Mouse (Mus musculus) intestine, postnatal 0 days (tissue): ENCODE measurements around the gene Kif26b. TPM values are rescaled to one million over a fixed set of nuclear protein-coding genes. Genes with fewer than 3 reads are reported as not detected.

Experiments
- ATAC-seq: fragments of 200-750 bp; cut with Nextera tagmentation; 2 replicates; pipeline ENCODE4 v1.8.0; 2017; ENCODE audit warnings: mild to moderate bottlenecking, moderate TSS enrichment, moderate library complexity
- H3K27ac ChIP-seq: fragments of 300-500 bp; sonication (generic); 2 replicates; pipeline ENCODE4 v1.5.1; 2014; ENCODE audit warnings: mild to moderate bottlenecking, low read depth, low read length, moderate library complexity
- H3K27me3 ChIP-seq: fragments of 300-500 bp; sonication (generic); replicated peaks from 2 replicates; pipeline ENCODE4 v1.6.1; 2014; ENCODE audit warnings: low read length, mixed read lengths; ENCODE audit not compliant: control insufficient read depth, insufficient read depth
- H3K36me3 ChIP-seq: fragments of 300-500 bp; sonication (generic); 2 replicates; pipeline ENCODE4 v1.6.1; 2014; ENCODE audit warnings: mild to moderate bottlenecking, moderate library complexity; ENCODE audit not compliant: control insufficient read depth, insufficient read depth
- H3K4me1 ChIP-seq: fragments of 300-500 bp; sonication (generic); replicated peaks from 2 replicates; pipeline ENCODE4 v1.6.1; 2014; ENCODE audit warnings: antibody characterized with exemption, low read length, mixed read lengths; ENCODE audit not compliant: control insufficient read depth, insufficient read depth
- H3K4me2 ChIP-seq: fragments of 300-500 bp; sonication (generic); replicated peaks from 2 replicates; pipeline ENCODE4 v1.6.1; 2014; ENCODE audit warnings: low read depth, mild to moderate bottlenecking, moderate library complexity
- H3K4me3 ChIP-seq: fragments of 300-500 bp; sonication (generic); 2 replicates; pipeline ENCODE4 v1.5.1; 2014; ENCODE audit warnings: low read depth, low read length
- H3K9ac ChIP-seq: fragments of 300-500 bp; sonication (generic); 2 replicates; pipeline ENCODE4 v1.6.1; 2014; ENCODE audit warnings: mild to moderate bottlenecking, low read depth, low read length
- H3K9me3 ChIP-seq: fragments of 300-500 bp; sonication (generic); 2 replicates; pipeline ENCODE4 v1.6.1; 2016; ENCODE audit warnings: mixed run types; ENCODE audit not compliant: control insufficient read depth
- CTCF ChIP-seq: sonication (generic); IDR thresholded peaks from 2 replicates; pipeline ENCODE4 v1.5.1; 2016; ENCODE audit warnings: low read depth, mild to moderate bottlenecking, control low read depth, antibody characterized with exemption, moderate library complexity
- WGBS: fragments of 180-500 bp; shearing (Covaris S2); extraction: QIAGEN DNeasy Blood & Tissue Kit; methylation state at CpG from one replicate; pipeline ENCODE4 v1.1.7; 2014; 5-methylcytosine and 5-hydroxymethylcytosine counted together
- polyA plus RNA-seq: library from polyadenylated mRNA; unstranded; fragments of >200 nt; fragmentation: Nextera tagmentation; extraction: Ambion mirVana; gene quantifications from 2 replicates; pipeline ENCODE4 v1.2.1, GENCODE M21; 2015

Kif26b gene
- polyA plus RNA-seq, 1 experiment from 2014 or later = 0.57 TPM

- ATAC-seq = no peak
- no peak overlapping the region for H3K4me3 ChIP-seq
- no peaks in the 10 kb centered on the region for H3K4me1 ChIP-seq
- H3K9me3 ChIP-seq = no peaks in the 10 kb centered on the region
- no peak overlapping the region for H3K27ac ChIP-seq
- H3K36me3 ChIP-seq = no peaks in the 10 kb centered on the region
- H3K9ac ChIP-seq = no peak overlapping the region
- WGBS = 33% methylated on average over 7 of the region's 8 CpGs
- H3K4me2 ChIP-seq = no peak overlapping the region
- no peak for TF ChIP-seq CTCF
- H3K27me3 ChIP-seq = no peaks in the 10 kb centered on the region
Observed at GRCm38 (mm10) chr1:178513954-178514353, 15.0 kb upstream of the Kif26b start.

GRCm38 (mm10) chr1:178515839-178516238 lies 13.1 kb upstream of the Kif26b start:
- 81% methylated on average over 2 of the region's 2 CpGs for WGBS
- TF ChIP-seq CTCF = no peak

GRCm38 (mm10) chr1:178522389-178522788 lies 6.5 kb upstream of the Kif26b start:
- H3K27me3 ChIP-seq = 0 out of 2 replicates have a peak, but pooled peaks cover 3% of the 10 kb centered on the region

More at GRCm38 (mm10) chr1:178515839-178516238, 13.1 kb upstream of the Kif26b start:
- H3K4me2 ChIP-seq = no peak overlapping the region
- H3K9me3 ChIP-seq = no peaks in the 10 kb centered on the region
- H3K27me3 ChIP-seq = no peaks in the 10 kb centered on the region
- no peak for ATAC-seq
- H3K9ac ChIP-seq = no peak overlapping the region
- H3K4me1 ChIP-seq = no peaks in the 10 kb centered on the region
- H3K27ac ChIP-seq = no peak overlapping the region
- H3K4me3 ChIP-seq = no peak overlapping the region
- H3K36me3 ChIP-seq = no peaks in the 10 kb centered on the region

GRCm38 (mm10) chr1:178523152-178523551 lies 5.8 kb upstream of the Kif26b start:
- Histone ChIP-seq H3K4me2 (no peak overlapping the region), H3K36me3 (no peaks in the 10 kb centered on the region), H3K4me1 (0 out of 2 replicates have a peak, but pooled peaks cover 5% of the 10 kb centered on the region), H3K9me3 (no peaks in the 10 kb centered on the region), H3K9ac (no peak overlapping the region), H3K4me3 (no peak overlapping the region), H3K27ac (no peak overlapping the region), H3K27me3 (peaks cover 10% of the 10 kb centered on the region)
- WGBS = 52% methylated on average over 5 of the region's 5 CpGs
- no peak for TF ChIP-seq CTCF
- ATAC-seq = no peak

More at GRCm38 (mm10) chr1:178522389-178522788, 6.5 kb upstream of the Kif26b start:
- no peak overlapping the region for H3K4me3 ChIP-seq
- H3K27ac ChIP-seq = no peak overlapping the region
- no peak for ATAC-seq
- no peak overlapping the region for H3K9ac ChIP-seq
- no peaks in the 10 kb centered on the region for H3K9me3 ChIP-seq
- no peaks in the 10 kb centered on the region for H3K36me3 ChIP-seq
- WGBS = 86% methylated on average over 5 of the region's 5 CpGs
- H3K4me1 ChIP-seq = no peaks in the 10 kb centered on the region
- TF ChIP-seq CTCF = no peak
- no peak overlapping the region for H3K4me2 ChIP-seq

GRCm38 (mm10) chr1:178527185-178527546 lies 1.8 kb upstream of the Kif26b start:
- Histone ChIP-seq H3K9ac (no peak overlapping the region), H3K27ac (no peak overlapping the region), H3K27me3 (peaks cover 45% of the 10 kb centered on the region), H3K4me2 (peak overlapping the region; percentile 99), H3K4me1 (0 out of 2 replicates have a peak, but pooled peaks cover 13% of the 10 kb centered on the region), H3K4me3 (peak overlapping the region; percentile 65), H3K9me3 (no peaks in the 10 kb centered on the region), H3K36me3 (no peaks in the 10 kb centered on the region)
- no peak for ATAC-seq
- WGBS = under 1% methylated on average over 21 of the region's 21 CpGs
- peak; percentile 83 for TF ChIP-seq CTCF

GRCm38 (mm10) chr1:178527547-178528361 lies 1.2 kb upstream of the Kif26b start:
- no peak overlapping the region for H3K27ac ChIP-seq
- WGBS = under 1% methylated on average over 59 of the region's 59 CpGs
- peak overlapping the region; percentile 26; the same call in 1 of the 2 replicates for H3K9ac ChIP-seq
- H3K36me3 ChIP-seq = no peaks in the 10 kb centered on the region
- H3K4me2 ChIP-seq = peak overlapping the region; percentile 99
- H3K27me3 ChIP-seq = peaks cover 50% of the 10 kb centered on the region
- no peak for TF ChIP-seq CTCF
- 0 out of 2 replicates have a peak, but pooled peaks cover 13% of the 10 kb centered on the region for H3K4me1 ChIP-seq
- ATAC-seq = peak; percentile 22
- H3K4me3 ChIP-seq = peak overlapping the region; percentile 65
- H3K9me3 ChIP-seq = no peaks in the 10 kb centered on the region
